Mouse (Mus musculus) forebrain, embryonic 13.5 days (tissue): ENCODE results near the gene Tfap2e. TPM values are rescaled to one million over a fixed set of nuclear protein-coding genes. Genes with fewer than 3 reads are reported as not detected.

Experiments
- ATAC-seq: fragments of 200-750 bp; cut with Nextera tagmentation; 2 replicates; pipeline ENCODE4 v1.8.0; 2017
- H3K27ac ChIP-seq: fragments of 300-500 bp; sonication (generic); 2 replicates; pipeline ENCODE4 v1.5.1; 2015; ENCODE audit warnings: inconsistent platforms, mild to moderate bottlenecking, moderate library complexity
- H3K27me3 ChIP-seq: fragments of 300-500 bp; sonication (generic); 2 replicates; pipeline ENCODE4 v1.6.1; 2015; ENCODE audit warnings: mild to moderate bottlenecking, inconsistent platforms
- H3K36me3 ChIP-seq: fragments of 300-500 bp; sonication (generic); 2 replicates; pipeline ENCODE4 v1.6.1; 2015; ENCODE audit warnings: mild to moderate bottlenecking, inconsistent platforms; ENCODE audit not compliant: poor library complexity, severe bottlenecking
- H3K4me1 ChIP-seq: fragments of 300-500 bp; sonication (generic); 2 replicates; pipeline ENCODE4 v1.6.1; 2015; ENCODE audit warnings: inconsistent platforms
- H3K4me2 ChIP-seq: fragments of 300-500 bp; sonication (generic); 2 replicates; pipeline ENCODE4 v1.6.1; 2015; ENCODE audit warnings: inconsistent platforms, mild to moderate bottlenecking, moderate library complexity
- H3K4me3 ChIP-seq: fragments of 300-500 bp; sonication (generic); 2 replicates; pipeline ENCODE4 v1.5.1; 2015; ENCODE audit warnings: mild to moderate bottlenecking, inconsistent platforms
- H3K9ac ChIP-seq: fragments of 300-500 bp; sonication (generic); 2 replicates; pipeline ENCODE4 v1.6.1; 2015; ENCODE audit warnings: mild to moderate bottlenecking, inconsistent platforms
- H3K9me3 ChIP-seq: fragments of 300-500 bp; sonication (generic); replicated peaks from 2 replicates; pipeline ENCODE4 v1.6.1; 2016; ENCODE audit warnings: inconsistent platforms
- WGBS: fragments of 180-500 bp; shearing (Covaris S2); methylation state at CpG from one replicate; pipeline ENCODE4 v1.1.7; 2015; 5-methylcytosine and 5-hydroxymethylcytosine counted together
- polyA plus RNA-seq: library from polyadenylated mRNA; unstranded; fragments of >200 nt; fragmentation: Nextera tagmentation; extraction: Ambion mirVana; gene quantifications from 2 replicates; pipeline ENCODE4 v1.2.1, GENCODE M21; 2015

The Tfap2e gene
- polyA plus RNA-seq, result 0.19 and 0.31 TPM in 2 replicates

- H3K27me3 ChIP-seq, result peaks cover 91% of the 10 kb centered on the region
- peak; percentile 68 for ATAC-seq
- H3K36me3 ChIP-seq, result no peaks in the 10 kb centered on the region
- peak within 1 kb of the TSS; percentile 54 for H3K4me2 ChIP-seq
- H3K4me3 ChIP-seq, result peak within 1 kb of the TSS; percentile 31
- no peaks in the 10 kb centered on the region for H3K9me3 ChIP-seq
- peaks cover 21% of the 10 kb centered on the region for H3K4me1 ChIP-seq
- H3K9ac ChIP-seq, result peak within 1 kb of the TSS; percentile 48
- WGBS, result 2% methylated on average over 32 of the region's 32 CpGs
- no peak within 1 kb of the TSS for H3K27ac ChIP-seq
Measured at GRCm38 (mm10) chr4:126736001-126736414, at the start of gene Tfap2e. Tfap2e (minus strand) TSS chr4:126736240.

- Histone ChIP-seq H3K4me1 (peaks cover 51% of the 10 kb centered on the region), H3K4me3 (no peak overlapping the region), H3K27ac (0 out of 2 replicates have a peak overlapping the region, but pooled peaks have one; percentile 69), H3K36me3 (no peaks in the 10 kb centered on the region), H3K9ac (no peak overlapping the region), H3K4me2 (no peak overlapping the region), H3K27me3 (no peaks in the 10 kb centered on the region), H3K9me3 (no peaks in the 10 kb centered on the region)
- 59% methylated on average over 8 of the region's 8 CpGs for WGBS
- ATAC-seq, result no peak
Measured at GRCm38 (mm10) chr4:126782996-126783395, 47.0 kb upstream of the Tfap2e start.

- Histone ChIP-seq H3K27me3 (no peaks in the 10 kb centered on the region), H3K27ac (peak overlapping the region; percentile 69), H3K36me3 (no peaks in the 10 kb centered on the region), H3K4me3 (no peak overlapping the region), H3K9ac (no peak overlapping the region), H3K9me3 (no peaks in the 10 kb centered on the region), H3K4me1 (peaks cover 51% of the 10 kb centered on the region), H3K4me2 (no peak overlapping the region)
- WGBS, result 66% methylated on average over 8 of the region's 8 CpGs
- no peak for ATAC-seq
Measured at GRCm38 (mm10) chr4:126782512-126782911, 46.5 kb upstream of the Tfap2e start.

GRCm38 (mm10) chr4:126781871-126782270 lies 45.8 kb upstream of the Tfap2e start:
- Histone ChIP-seq H3K27me3 (no peaks in the 10 kb centered on the region), H3K4me1 (peaks cover 51% of the 10 kb centered on the region), H3K36me3 (no peaks in the 10 kb centered on the region), H3K4me2 (no peak overlapping the region), H3K9ac (no peak overlapping the region), H3K27ac (peak overlapping the region; percentile 69), H3K4me3 (no peak overlapping the region), H3K9me3 (no peaks in the 10 kb centered on the region)
- peak; percentile 29; the same call in 1 of the 2 replicates for ATAC-seq
- WGBS, result 12% methylated on average over 3 of the region's 3 CpGs

- no peaks in the 10 kb centered on the region for H3K9me3 ChIP-seq
- H3K4me3 ChIP-seq, result no peak overlapping the region
- peaks cover 51% of the 10 kb centered on the region for H3K4me1 ChIP-seq
- no peaks in the 10 kb centered on the region for H3K27me3 ChIP-seq
- peak overlapping the region; percentile 35 for H3K4me2 ChIP-seq
- H3K9ac ChIP-seq, result peak overlapping the region; percentile 23; the same call in 1 of the 2 replicates
- no peaks in the 10 kb centered on the region for H3K36me3 ChIP-seq
- 14% methylated on average over 12 of the region's 12 CpGs for WGBS
- 0 out of 2 replicates have a peak, but pooled peaks have one; percentile 46 for ATAC-seq
- peak overlapping the region; percentile 69 for H3K27ac ChIP-seq
Measured at GRCm38 (mm10) chr4:126779826-126780775, 44.1 kb upstream of the Tfap2e start.

- Histone ChIP-seq H3K9ac (0 out of 2 replicates have a peak overlapping the region, but pooled peaks have one; percentile 1), H3K4me2 (peak overlapping the region; percentile 35), H3K36me3 (no peaks in the 10 kb centered on the region), H3K9me3 (no peaks in the 10 kb centered on the region), H3K27ac (peak overlapping the region; percentile 69), H3K4me1 (peaks cover 51% of the 10 kb centered on the region), H3K4me3 (no peak overlapping the region), H3K27me3 (no peaks in the 10 kb centered on the region)
- 19% methylated on average over 8 of the region's 8 CpGs for WGBS
- peak; percentile 54; the same call in 1 of the 2 replicates for ATAC-seq
Measured at GRCm38 (mm10) chr4:126779148-126779581, 43.1 kb upstream of the Tfap2e start.

- H3K27ac ChIP-seq, result no peak overlapping the region
- no peak overlapping the region for H3K9ac ChIP-seq
- ATAC-seq, result no peak
- peaks cover 7% of the 10 kb centered on the region for H3K36me3 ChIP-seq
- H3K4me2 ChIP-seq, result no peak overlapping the region
- no peaks in the 10 kb centered on the region for H3K9me3 ChIP-seq
- no peak overlapping the region for H3K4me3 ChIP-seq
- H3K27me3 ChIP-seq, result no peaks in the 10 kb centered on the region
- peaks cover 19% of the 10 kb centered on the region for H3K4me1 ChIP-seq
- 73% methylated on average over 1 of the region's 1 CpGs for WGBS
Measured at GRCm38 (mm10) chr4:126775182-126775581, 39.1 kb upstream of the Tfap2e start.

- WGBS, result 94% methylated on average over 6 of the region's 6 CpGs
- Histone ChIP-seq H3K4me3 (no peak overlapping the region), H3K9ac (no peak overlapping the region), H3K27ac (no peak overlapping the region), H3K4me2 (no peak overlapping the region), H3K4me1 (peaks cover 6% of the 10 kb centered on the region), H3K9me3 (no peaks in the 10 kb centered on the region), H3K36me3 (peaks cover 18% of the 10 kb centered on the region), H3K27me3 (no peaks in the 10 kb centered on the region)
- ATAC-seq, result no peak
Measured at GRCm38 (mm10) chr4:126773871-126774270, 37.8 kb upstream of the Tfap2e start.

GRCm38 (mm10) chr4:126770831-126771230 lies 34.8 kb upstream of the Tfap2e start:
- no peaks in the 10 kb centered on the region for H3K4me1 ChIP-seq
- no peaks in the 10 kb centered on the region for H3K9me3 ChIP-seq
- no peak overlapping the region for H3K27ac ChIP-seq
- no peak overlapping the region for H3K4me3 ChIP-seq
- H3K36me3 ChIP-seq, result peaks cover 22% of the 10 kb centered on the region
- ATAC-seq, result no peak
- no peak overlapping the region for H3K4me2 ChIP-seq
- no peak overlapping the region for H3K9ac ChIP-seq
- 96% methylated on average over 4 of the region's 4 CpGs for WGBS
- no peaks in the 10 kb centered on the region for H3K27me3 ChIP-seq

GRCm38 (mm10) chr4:126769800-126770563 lies 33.9 kb upstream of the Tfap2e start:
- ATAC-seq, result no peak
- Histone ChIP-seq H3K4me3 (no peak overlapping the region), H3K27me3 (no peaks in the 10 kb centered on the region), H3K4me1 (no peaks in the 10 kb centered on the region), H3K4me2 (no peak overlapping the region), H3K36me3 (peaks cover 22% of the 10 kb centered on the region), H3K9ac (no peak overlapping the region), H3K27ac (no peak overlapping the region), H3K9me3 (no peaks in the 10 kb centered on the region)
- WGBS, result 90% methylated on average over 9 of the region's 9 CpGs

- no peak for ATAC-seq
- peaks cover 31% of the 10 kb centered on the region for H3K36me3 ChIP-seq
- H3K4me1 ChIP-seq, result peaks cover 6% of the 10 kb centered on the region; the same call in 1 of the 2 replicates
- H3K4me3 ChIP-seq, result no peak overlapping the region
- no peak overlapping the region for H3K9ac ChIP-seq
- H3K27ac ChIP-seq, result no peak overlapping the region
- 85% methylated on average over 2 of the region's 2 CpGs for WGBS
- no peaks in the 10 kb centered on the region for H3K27me3 ChIP-seq
- no peaks in the 10 kb centered on the region for H3K9me3 ChIP-seq
- H3K4me2 ChIP-seq, result no peak overlapping the region
Measured at GRCm38 (mm10) chr4:126763483-126763882, 27.4 kb upstream of the Tfap2e start.
